Mouse (Mus musculus): ENCODE results near the gene Psd. TPM values are rescaled to one million over a fixed set of nuclear protein-coding genes. Genes with fewer than 3 reads are reported as not detected.

Gene Psd
- polyA plus RNA-seq, 1 experiment from 2014 or later, result 54.7 TPM

MicroRNAs within 50 kb of the gene (microRNA counts, 519-probe panel; counts per million panel counts)
- microRNA mmu-miR-146b, result 2,609 counts per million, percentile 63 among the panel's probes with 10 or more counts

Small RNA genes lying within 50 kb of the gene (microRNA-seq; reads per million reads assigned to microRNA genes)
- not detected for gene Mir146b

Other genes starting within 250 kb of the Psd start
- not detected in 2 replicates for gene Elovl3, start 195.3 kb downstream of the Psd start, polyA plus RNA-seq (2015; fragmentation: Nextera tagmentation; extraction: Ambion mirVana)
- 0.15 TPM in 1 of 2 replicates, not detected in the other for gene Pitx3, start 178.8 kb downstream of the Psd start, polyA plus RNA-seq (2015; fragmentation: Nextera tagmentation; extraction: Ambion mirVana)
- 59.3 and 63.1 TPM in 2 replicates for gene Gbf1, start 174.6 kb downstream of the Psd start, polyA plus RNA-seq (2015; fragmentation: Nextera tagmentation; extraction: Ambion mirVana)
- 10.6 TPM in 2 replicates for gene Nfkb2, start 22.8 kb downstream of the Psd start, polyA plus RNA-seq (2015; fragmentation: Nextera tagmentation; extraction: Ambion mirVana)
- gene Fbxl15, start 1.0 kb upstream of the Psd start, polyA plus RNA-seq (2015; fragmentation: Nextera tagmentation; extraction: Ambion mirVana), result 16.7 TPM in 2 replicates
- 134 and 137 TPM in 2 replicates for gene Cuedc2, start 11.5 kb upstream of the Psd start, polyA plus RNA-seq (2015; fragmentation: Nextera tagmentation; extraction: Ambion mirVana)
- gene Mfsd13a, start 14.0 kb upstream of the Psd start, polyA plus RNA-seq (2015; fragmentation: Nextera tagmentation; extraction: Ambion mirVana), result 11.9 and 12.9 TPM in 2 replicates
- 1.4 and 1.5 TPM in 2 replicates for gene 2310034G01Rik, start 23.1 kb upstream of the Psd start, polyA plus RNA-seq (2015; fragmentation: Nextera tagmentation; extraction: Ambion mirVana)
- gene Actr1a, start 68.6 kb upstream of the Psd start, polyA plus RNA-seq (2015; fragmentation: Nextera tagmentation; extraction: Ambion mirVana), result 122 TPM in 2 replicates
- gene Sufu, start 69.7 kb upstream of the Psd start, polyA plus RNA-seq (2015; fragmentation: Nextera tagmentation; extraction: Ambion mirVana), result 24.9 and 26.2 TPM in 2 replicates
- 20.4 and 20.9 TPM in 2 replicates for gene Trim8, start 174.5 kb upstream of the Psd start, polyA plus RNA-seq (2015; fragmentation: Nextera tagmentation; extraction: Ambion mirVana)
- gene Arl3, start 246.0 kb upstream of the Psd start, polyA plus RNA-seq (2015; fragmentation: Nextera tagmentation; extraction: Ambion mirVana), result 98.2 and 103 TPM in 2 replicates
- gene Sfxn2, start 246.2 kb upstream of the Psd start, polyA plus RNA-seq (2015; fragmentation: Nextera tagmentation; extraction: Ambion mirVana), result 21.9 and 23.8 TPM in 2 replicates

All from stomach, embryonic 15.5 days (tissue).